Mouse (Mus musculus) liver, embryonic 15.5 days (tissue): ENCODE results near the gene Brox. TPM values are rescaled to one million over a fixed set of nuclear protein-coding genes. Genes with fewer than 3 reads are reported as not detected.

Source experiments
- ATAC-seq: fragments of 200-750 bp; cut with Nextera tagmentation; 2 replicates; pipeline ENCODE4 v1.8.0; 2017; ENCODE audit warnings: moderate number of reproducible peaks, mild to moderate bottlenecking, moderate library complexity; ENCODE audit not compliant: insufficient read depth
- H3K27ac ChIP-seq: fragments of 300-500 bp; sonication (generic); replicated peaks from 2 replicates; pipeline ENCODE4 v1.5.1; 2015; ENCODE audit warnings: mild to moderate bottlenecking, inconsistent platforms
- H3K27me3 ChIP-seq: fragments of 300-500 bp; sonication (generic); 2 replicates; pipeline ENCODE4 v1.6.1; 2015; ENCODE audit warnings: mild to moderate bottlenecking, inconsistent platforms
- H3K36me3 ChIP-seq: fragments of 300-500 bp; sonication (generic); replicated peaks from 2 replicates; pipeline ENCODE4 v1.6.1; 2015; ENCODE audit warnings: moderate library complexity, mild to moderate bottlenecking, inconsistent platforms
- H3K4me1 ChIP-seq: fragments of 300-500 bp; sonication (generic); replicated peaks from 2 replicates; pipeline ENCODE4 v1.6.1; 2015; ENCODE audit warnings: inconsistent platforms
- H3K4me2 ChIP-seq: fragments of 300-500 bp; sonication (generic); 2 replicates; pipeline ENCODE4 v1.6.1; 2015; ENCODE audit warnings: moderate library complexity, mild to moderate bottlenecking, inconsistent platforms
- H3K4me3 ChIP-seq: fragments of 300-500 bp; sonication (generic); replicated peaks from 2 replicates; pipeline ENCODE4 v1.5.1; 2015; ENCODE audit warnings: mild to moderate bottlenecking, inconsistent platforms
- H3K9ac ChIP-seq: fragments of 300-500 bp; sonication (generic); 2 replicates; pipeline ENCODE4 v1.6.1; 2015; ENCODE audit warnings: moderate library complexity, mild to moderate bottlenecking, inconsistent platforms
- H3K9me3 ChIP-seq: fragments of 300-500 bp; sonication (generic); replicated peaks from 2 replicates; pipeline ENCODE4 v1.6.1; 2016; ENCODE audit warnings: inconsistent platforms
- WGBS: fragments of 180-500 bp; shearing (Covaris S2); methylation state at CpG from one replicate; pipeline ENCODE4 v1.1.7; 2015; ENCODE audit warnings: mixed read lengths; ENCODE audit not compliant: insufficient replicate concordance; 5-methylcytosine and 5-hydroxymethylcytosine counted together
- polyA plus RNA-seq: library from polyadenylated mRNA; unstranded; fragments of >200 nt; fragmentation: Nextera tagmentation; extraction: Ambion mirVana; gene quantifications from 2 replicates; pipeline ENCODE4 v1.2.1, GENCODE M21; 2015

Gene Brox
- polyA plus RNA-seq, 1 experiment from 2014 or later, result 18.5 TPM

- ATAC-seq, result no peak
- Histone ChIP-seq H3K9ac (no peak overlapping the region), H3K27me3 (no peaks in the 10 kb centered on the region), H3K4me1 (no peaks in the 10 kb centered on the region), H3K27ac (no peak overlapping the region), H3K9me3 (no peaks in the 10 kb centered on the region), H3K36me3 (peaks cover 11% of the 10 kb centered on the region), H3K4me2 (no peak overlapping the region), H3K4me3 (no peak overlapping the region)
- 46% methylated on average over 10 of the region's 10 CpGs for WGBS
Measured at GRCm38 (mm10) chr1:183272867-183273818, 23.9 kb downstream of the Brox start.

- Histone ChIP-seq H3K36me3 (no peaks in the 10 kb centered on the region), H3K9me3 (no peaks in the 10 kb centered on the region), H3K4me2 (no peak overlapping the region), H3K9ac (no peak overlapping the region), H3K27me3 (no peaks in the 10 kb centered on the region), H3K4me1 (peaks cover 8% of the 10 kb centered on the region; the same call in 1 of the 2 replicates), H3K27ac (no peak overlapping the region), H3K4me3 (no peak overlapping the region)
- no peak for ATAC-seq
- 63% methylated on average over 6 of the region's 6 CpGs for WGBS
Measured at GRCm38 (mm10) chr1:183267666-183268065, 29.4 kb downstream of the Brox start.

- 26% methylated on average over 14 of the region's 14 CpGs for WGBS
- no peak overlapping the region; the same call in 1 of the 2 replicates for H3K4me2 ChIP-seq
- ATAC-seq, result no peak
Measured at GRCm38 (mm10) chr1:183265921-183266467, 31.1 kb downstream of the Brox start.

GRCm38 (mm10) chr1:183264145-183265008 is 32.7 kb downstream of the Brox start:
- Histone ChIP-seq H3K9ac (no peak overlapping the region), H3K36me3 (no peaks in the 10 kb centered on the region), H3K27ac (no peak overlapping the region), H3K4me3 (no peak overlapping the region), H3K4me2 (no peak overlapping the region), H3K27me3 (no peaks in the 10 kb centered on the region), H3K9me3 (no peaks in the 10 kb centered on the region), H3K4me1 (peaks cover 8% of the 10 kb centered on the region; the same call in 1 of the 2 replicates)
- WGBS, result 58% methylated on average over 13 of the region's 13 CpGs
- ATAC-seq, result no peak

More at GRCm38 (mm10) chr1:183265921-183266467, 31.1 kb downstream of the Brox start:
- Histone ChIP-seq H3K4me1 (peaks cover 8% of the 10 kb centered on the region; the same call in 1 of the 2 replicates), H3K9me3 (no peaks in the 10 kb centered on the region), H3K27ac (no peak overlapping the region), H3K27me3 (no peaks in the 10 kb centered on the region), H3K9ac (no peak overlapping the region), H3K4me3 (no peak overlapping the region), H3K36me3 (no peaks in the 10 kb centered on the region)

- Histone ChIP-seq H3K27me3 (no peaks in the 10 kb centered on the region), H3K4me1 (peaks cover 13% of the 10 kb centered on the region; the same call in 1 of the 2 replicates), H3K4me3 (no peak overlapping the region), H3K36me3 (no peaks in the 10 kb centered on the region), H3K9ac (no peak overlapping the region), H3K4me2 (no peak overlapping the region), H3K9me3 (no peaks in the 10 kb centered on the region), H3K27ac (no peak overlapping the region)
- ATAC-seq, result no peak
- WGBS, result 65% methylated on average over 10 of the region's 10 CpGs
Measured at GRCm38 (mm10) chr1:183252574-183252973, 44.5 kb downstream of the Brox start.

- H3K9ac ChIP-seq, result no peak overlapping the region
- WGBS, result 52% methylated on average over 2 of the region's 2 CpGs
- no peaks in the 10 kb centered on the region for H3K9me3 ChIP-seq
- no peaks in the 10 kb centered on the region for H3K36me3 ChIP-seq
- H3K27ac ChIP-seq, result no peak overlapping the region
- peaks cover 16% of the 10 kb centered on the region; the same call in 1 of the 2 replicates for H3K4me1 ChIP-seq
- no peak overlapping the region for H3K4me2 ChIP-seq
- no peak for ATAC-seq
- no peak overlapping the region for H3K4me3 ChIP-seq
- no peaks in the 10 kb centered on the region for H3K27me3 ChIP-seq
Measured at GRCm38 (mm10) chr1:183251818-183252217, 45.3 kb downstream of the Brox start.

- Histone ChIP-seq H3K27ac (no peak overlapping the region), H3K9ac (no peak overlapping the region), H3K27me3 (no peaks in the 10 kb centered on the region), H3K36me3 (no peaks in the 10 kb centered on the region), H3K4me3 (no peak overlapping the region), H3K9me3 (no peaks in the 10 kb centered on the region), H3K4me2 (no peak overlapping the region), H3K4me1 (peaks cover 16% of the 10 kb centered on the region; the same call in 1 of the 2 replicates)
- no peak; the same call in 1 of the 2 replicates for ATAC-seq
- WGBS, result 51% methylated on average over 4 of the region's 4 CpGs
Measured at GRCm38 (mm10) chr1:183250612-183251011, 46.5 kb downstream of the Brox start.

- Histone ChIP-seq H3K27me3 (no peaks in the 10 kb centered on the region), H3K9ac (no peak overlapping the region), H3K4me1 (peaks cover 16% of the 10 kb centered on the region; the same call in 1 of the 2 replicates), H3K9me3 (no peaks in the 10 kb centered on the region), H3K4me2 (no peak overlapping the region), H3K36me3 (no peaks in the 10 kb centered on the region), H3K4me3 (no peak overlapping the region), H3K27ac (no peak overlapping the region)
- ATAC-seq, result peak; percentile 64
- 11% methylated on average over 1 of the region's 1 CpGs for WGBS
Measured at GRCm38 (mm10) chr1:183248144-183248543, 48.9 kb downstream of the Brox start.

- ATAC-seq, result no peak
- Histone ChIP-seq H3K4me3 (no peak overlapping the region), H3K27ac (no peak overlapping the region), H3K4me1 (peaks cover 7% of the 10 kb centered on the region; the same call in 1 of the 2 replicates), H3K36me3 (no peaks in the 10 kb centered on the region), H3K9me3 (no peaks in the 10 kb centered on the region), H3K27me3 (no peaks in the 10 kb centered on the region; the same call in none of the 2 replicates), H3K4me2 (no peak overlapping the region), H3K9ac (no peak overlapping the region)
- WGBS, result 61% methylated on average over 7 of the region's 7 CpGs
Measured at GRCm38 (mm10) chr1:183243293-183243692, 53.8 kb downstream of the Brox start.

GRCm38 (mm10) chr1:183237901-183238300 is 59.2 kb downstream of the Brox start:
- no peaks in the 10 kb centered on the region for H3K36me3 ChIP-seq
- no peak overlapping the region for H3K4me2 ChIP-seq
- no peak overlapping the region for H3K4me3 ChIP-seq
- no peaks in the 10 kb centered on the region for H3K9me3 ChIP-seq
- H3K27ac ChIP-seq, result no peak overlapping the region
- no peaks in the 10 kb centered on the region; the same call in none of the 2 replicates for H3K27me3 ChIP-seq
- H3K4me1 ChIP-seq, result no peaks in the 10 kb centered on the region
- WGBS, result 15% methylated on average over 2 of the region's 2 CpGs
- ATAC-seq, result no peak
- no peak overlapping the region for H3K9ac ChIP-seq
